Mouse (Mus musculus): Measurements from ENCODE around the gene Tbc1d16. TPM values are rescaled to one million over a fixed set of nuclear protein-coding genes. Genes with fewer than 3 reads are reported as not detected.
A peak's percentile ranks its signal among the peaks of the same experiment; 100 is the strongest.

Tbc1d16 gene
- polyA plus RNA-seq, 1 experiment from 2014 or later: 54.6 TPM

DNA sequence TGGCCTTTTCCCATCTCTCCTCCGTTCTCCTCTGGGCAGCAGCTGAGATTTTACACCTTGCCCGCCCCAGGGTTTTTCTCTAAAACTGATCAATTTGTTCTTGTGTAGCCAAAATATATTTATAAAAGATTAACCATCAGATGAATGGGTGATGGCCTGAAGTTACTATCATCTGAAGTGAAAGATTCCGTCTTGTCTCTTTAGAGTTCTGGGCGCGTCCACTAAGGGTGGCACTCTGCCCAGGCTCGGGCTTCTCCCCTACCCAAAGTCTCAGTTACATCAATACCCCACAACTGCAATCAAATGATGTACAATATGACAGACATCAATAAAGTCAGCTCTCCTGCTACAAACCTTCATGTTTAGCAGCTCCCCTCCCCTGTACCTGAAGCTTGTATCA, 3.4 kb downstream of the Tbc1d16 start:
- H3K4me3 ChIP-seq (replicated peaks; ENCODE audit: low read length): no peak overlapping the region
- H3K9ac ChIP-seq (replicated peaks; ENCODE audit: low read depth, low read length): no peak overlapping the region
- H3K27me3 ChIP-seq (replicated peaks; ENCODE audit: control insufficient read depth, insufficient read depth, low read length): no peaks in the 10 kb centered on the region
- H3K4me2 ChIP-seq (ENCODE audit: low read length): no peak overlapping the region
- peaks cover 66% of the 10 kb centered on the region for H3K4me1 ChIP-seq (replicated peaks; ENCODE audit: control insufficient read depth, insufficient read depth, low read length)
- H3K36me3 ChIP-seq (ENCODE audit: control insufficient read depth, insufficient read depth): no peaks in the 10 kb centered on the region
- WGBS: 86% methylated on average over 6 of the region's 6 CpGs
- no peak overlapping the region for H3K27ac ChIP-seq (ENCODE audit: low read length)
- no peaks in the 10 kb centered on the region for H3K9me3 ChIP-seq (ENCODE audit: control insufficient read depth, low read length)
- ATAC-seq: no peak

DNA sequence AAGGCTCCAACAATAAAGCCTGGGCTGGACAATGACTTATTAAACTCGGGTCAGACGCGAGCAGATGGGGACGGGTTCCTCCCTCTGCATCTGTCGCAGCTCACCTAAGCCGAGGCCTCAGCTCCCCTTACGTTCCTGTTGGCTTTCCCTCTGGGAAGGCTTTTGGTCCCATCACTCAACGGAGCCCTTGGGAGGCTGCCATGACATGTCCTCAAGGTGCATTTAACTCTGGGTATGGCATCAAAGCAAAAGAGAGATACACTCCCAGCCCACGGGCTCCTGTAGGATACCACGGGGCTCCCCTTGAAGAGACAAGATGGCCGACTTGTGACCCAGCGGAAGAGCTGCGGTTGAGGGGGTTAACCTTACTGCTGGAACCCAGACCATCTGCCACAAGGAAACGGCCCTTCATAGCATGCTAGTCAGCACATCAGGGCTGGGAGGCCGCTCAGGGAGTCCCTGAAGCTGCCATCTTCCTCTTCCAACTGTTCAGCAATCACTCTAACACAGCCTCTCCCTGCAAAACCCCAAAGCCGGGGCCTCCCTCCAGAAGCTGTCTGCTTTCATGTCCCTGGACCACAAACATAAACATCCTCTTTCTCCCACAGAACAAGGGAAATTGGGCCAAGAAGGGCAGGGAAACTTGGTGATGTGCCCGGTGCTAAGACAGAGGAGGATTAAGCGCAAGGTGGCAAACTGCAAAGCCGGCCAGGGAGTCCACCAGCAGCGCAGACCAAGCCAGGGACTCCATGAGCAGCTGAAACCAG, 5.0 kb downstream of the Tbc1d16 start:
- no peaks in the 10 kb centered on the region for H3K27me3 ChIP-seq (replicated peaks; ENCODE audit: control insufficient read depth, insufficient read depth, low read length)
- no peak overlapping the region for H3K4me3 ChIP-seq (replicated peaks; ENCODE audit: low read length)
- no peak for ATAC-seq
- 70% methylated on average over 20 of the region's 20 CpGs for WGBS
- H3K9ac ChIP-seq (replicated peaks; ENCODE audit: low read depth, low read length): no peak overlapping the region
- H3K9me3 ChIP-seq (ENCODE audit: control insufficient read depth, low read length): no peaks in the 10 kb centered on the region
- no peak overlapping the region for H3K4me2 ChIP-seq (ENCODE audit: low read length)
- no peak overlapping the region for H3K27ac ChIP-seq (ENCODE audit: low read length)
- peaks cover 61% of the 10 kb centered on the region for H3K4me1 ChIP-seq (replicated peaks; ENCODE audit: control insufficient read depth, insufficient read depth, low read length)
- no peaks in the 10 kb centered on the region for H3K36me3 ChIP-seq (ENCODE audit: control insufficient read depth, insufficient read depth)

DNA sequence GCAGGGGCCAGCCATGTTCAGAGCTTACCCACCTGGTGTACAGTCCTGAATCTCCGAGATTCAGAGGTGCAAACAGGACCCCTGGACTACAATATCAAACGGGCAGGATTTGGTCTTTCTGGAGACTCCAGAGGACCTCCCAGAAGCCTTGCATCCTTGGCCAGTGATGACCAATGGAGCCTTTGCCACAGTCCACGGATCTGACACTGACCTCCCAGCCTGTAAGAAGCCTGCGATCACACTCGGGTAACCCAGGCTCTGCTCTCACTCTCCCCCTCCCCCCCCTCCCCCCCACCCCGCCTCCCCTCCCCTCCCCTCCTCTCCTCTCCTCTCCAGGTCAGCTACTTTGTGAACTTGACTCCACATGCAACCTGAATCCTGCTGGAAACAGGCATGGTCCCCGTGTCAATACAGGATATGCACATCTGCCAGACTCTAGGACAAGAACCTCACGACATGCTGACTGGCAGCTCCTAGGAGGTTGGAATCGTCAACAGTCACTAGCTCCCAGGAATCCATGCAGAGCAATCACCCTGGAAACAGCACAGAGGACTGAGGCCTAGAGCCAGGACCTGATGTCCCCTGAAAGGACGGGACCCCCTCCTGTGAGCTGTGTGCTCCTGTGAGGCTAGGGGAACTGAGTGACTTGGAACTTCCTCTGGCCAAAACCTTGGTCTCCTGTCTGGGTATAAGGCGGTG, 6.3 kb downstream of the Tbc1d16 start:
- Histone ChIP-seq H3K36me3 (ENCODE audit: control insufficient read depth, insufficient read depth) (no peaks in the 10 kb centered on the region), H3K9me3 (ENCODE audit: control insufficient read depth, low read length) (no peaks in the 10 kb centered on the region), H3K4me1 (replicated peaks; ENCODE audit: control insufficient read depth, insufficient read depth, low read length) (peaks cover 56% of the 10 kb centered on the region), H3K4me3 (replicated peaks; ENCODE audit: low read length) (no peak overlapping the region), H3K4me2 (ENCODE audit: low read length) (no peak overlapping the region), H3K27ac (ENCODE audit: low read length) (no peak overlapping the region), H3K27me3 (replicated peaks; ENCODE audit: control insufficient read depth, insufficient read depth, low read length) (no peaks in the 10 kb centered on the region), H3K9ac (replicated peaks; ENCODE audit: low read depth, low read length) (no peak overlapping the region)
- no peak for ATAC-seq
- 49% methylated on average over 10 of the region's 11 CpGs for WGBS

DNA sequence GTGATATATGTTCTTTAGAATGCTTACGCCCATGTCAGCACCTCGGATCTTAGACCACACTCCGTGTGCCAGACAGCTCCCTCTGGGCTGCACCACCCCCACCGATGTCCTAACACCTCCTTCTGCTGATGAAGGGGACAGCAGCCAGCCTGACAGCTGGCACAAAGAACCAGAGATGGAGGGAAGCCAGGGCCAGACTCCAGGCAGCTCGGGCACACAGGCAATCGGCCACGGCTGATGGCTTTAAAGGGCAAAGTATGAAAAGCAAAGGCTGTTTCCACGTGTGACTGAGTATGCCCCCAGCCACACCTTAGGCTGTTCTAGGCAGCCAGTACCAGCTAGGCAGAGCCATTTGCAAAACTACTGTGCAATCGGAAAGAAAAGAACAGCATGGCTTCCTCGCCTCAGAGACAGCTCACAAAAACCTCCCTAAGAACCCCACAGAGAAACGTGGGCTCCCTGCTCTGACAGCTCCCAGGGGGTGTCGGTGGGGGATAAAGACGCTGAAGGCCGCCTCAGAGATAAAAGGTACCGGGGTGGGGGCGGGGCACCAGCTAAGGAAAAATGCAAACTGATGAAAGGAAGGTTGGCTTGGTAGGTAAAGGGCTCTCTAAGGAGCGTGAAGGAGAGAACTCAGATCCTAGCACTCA, 8.4 kb downstream of the Tbc1d16 start:
- 3% methylated on average over 17 of the region's 17 CpGs for WGBS
- Histone ChIP-seq H3K9me3 (ENCODE audit: control insufficient read depth, low read length) (no peaks in the 10 kb centered on the region), H3K4me3 (replicated peaks; ENCODE audit: low read length) (peak overlapping the region; percentile 7), H3K4me2 (ENCODE audit: low read length) (peak overlapping the region; percentile 42), H3K27ac (ENCODE audit: low read length) (peak overlapping the region; percentile 83), H3K9ac (replicated peaks; ENCODE audit: low read depth, low read length) (peak overlapping the region; percentile 43), H3K4me1 (replicated peaks; ENCODE audit: control insufficient read depth, insufficient read depth, low read length) (peaks cover 53% of the 10 kb centered on the region), H3K27me3 (replicated peaks; ENCODE audit: control insufficient read depth, insufficient read depth, low read length) (no peaks in the 10 kb centered on the region), H3K36me3 (ENCODE audit: control insufficient read depth, insufficient read depth) (no peaks in the 10 kb centered on the region)
- peak; percentile 67 for ATAC-seq

DNA sequence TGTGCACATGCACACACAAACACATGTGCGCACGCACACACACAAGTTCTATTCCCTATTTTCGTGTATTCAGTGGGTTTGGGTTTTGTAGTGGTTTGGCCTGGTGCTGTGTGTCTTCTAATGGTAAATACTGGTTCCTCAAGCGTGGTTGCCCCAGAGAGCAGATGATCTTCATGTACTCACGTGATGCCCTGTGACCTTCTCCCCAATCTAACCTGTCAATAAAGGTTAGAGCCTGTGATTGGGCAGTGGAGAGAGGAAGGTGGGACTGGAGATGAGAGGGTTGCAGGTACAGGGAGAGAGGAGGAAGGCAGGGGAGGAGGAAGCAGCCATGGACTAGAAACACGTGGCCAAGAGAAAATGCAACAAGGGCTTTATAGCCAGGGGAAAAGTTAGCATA, 10.4 kb downstream of the Tbc1d16 start:
- Histone ChIP-seq H3K4me3 (replicated peaks; ENCODE audit: low read length) (no peak overlapping the region), H3K4me1 (replicated peaks; ENCODE audit: control insufficient read depth, insufficient read depth, low read length) (peaks cover 54% of the 10 kb centered on the region), H3K27ac (ENCODE audit: low read length) (no peak overlapping the region), H3K36me3 (ENCODE audit: control insufficient read depth, insufficient read depth) (no peaks in the 10 kb centered on the region), H3K27me3 (replicated peaks; ENCODE audit: control insufficient read depth, insufficient read depth, low read length) (no peaks in the 10 kb centered on the region), H3K9me3 (ENCODE audit: control insufficient read depth, low read length) (no peaks in the 10 kb centered on the region), H3K9ac (replicated peaks; ENCODE audit: low read depth, low read length) (no peak overlapping the region), H3K4me2 (ENCODE audit: low read length) (no peak overlapping the region)
- no peak for ATAC-seq
- 91% methylated on average over 6 of the region's 6 CpGs for WGBS

DNA sequence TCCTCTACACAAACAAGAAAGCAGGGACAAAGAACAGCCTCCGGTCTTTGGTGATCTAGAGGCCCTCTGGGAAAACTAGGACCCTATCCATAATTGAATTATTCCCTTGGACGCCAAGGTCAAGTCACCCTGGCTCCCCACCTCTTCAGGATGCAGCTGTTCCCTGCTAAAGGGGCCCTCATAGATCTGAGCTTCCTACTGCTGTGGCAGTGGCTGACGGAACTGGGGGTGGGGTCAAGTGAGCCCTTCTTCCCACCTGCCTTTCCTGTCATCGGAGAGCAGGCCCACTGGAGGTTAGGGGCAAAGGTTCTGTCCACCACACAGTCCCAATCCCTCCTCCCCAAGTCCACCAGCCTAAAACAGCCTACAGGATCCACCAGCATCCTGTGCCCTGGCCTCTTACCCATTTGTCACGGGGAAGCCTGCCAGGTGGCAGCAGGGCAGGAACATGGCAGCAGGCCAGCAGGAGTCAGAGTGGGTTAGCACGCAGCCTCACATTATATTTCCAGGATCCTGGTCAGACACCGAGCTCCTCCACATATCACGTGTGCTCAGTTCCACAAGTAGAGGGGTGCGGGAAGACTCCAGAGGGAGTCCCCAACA, 12.3 kb downstream of the Tbc1d16 start:
- Histone ChIP-seq H3K4me3 (replicated peaks; ENCODE audit: low read length) (no peak overlapping the region), H3K4me2 (ENCODE audit: low read length) (no peak overlapping the region), H3K4me1 (replicated peaks; ENCODE audit: control insufficient read depth, insufficient read depth, low read length) (peaks cover 62% of the 10 kb centered on the region), H3K9me3 (ENCODE audit: control insufficient read depth, low read length) (no peaks in the 10 kb centered on the region), H3K9ac (replicated peaks; ENCODE audit: low read depth, low read length) (peak overlapping the region; percentile 44), H3K27ac (ENCODE audit: low read length) (peak overlapping the region; percentile 73), H3K27me3 (replicated peaks; ENCODE audit: control insufficient read depth, insufficient read depth, low read length) (no peaks in the 10 kb centered on the region), H3K36me3 (ENCODE audit: control insufficient read depth, insufficient read depth) (no peaks in the 10 kb centered on the region)
- 36% methylated on average over 9 of the region's 9 CpGs for WGBS
- no peak for ATAC-seq

DNA sequence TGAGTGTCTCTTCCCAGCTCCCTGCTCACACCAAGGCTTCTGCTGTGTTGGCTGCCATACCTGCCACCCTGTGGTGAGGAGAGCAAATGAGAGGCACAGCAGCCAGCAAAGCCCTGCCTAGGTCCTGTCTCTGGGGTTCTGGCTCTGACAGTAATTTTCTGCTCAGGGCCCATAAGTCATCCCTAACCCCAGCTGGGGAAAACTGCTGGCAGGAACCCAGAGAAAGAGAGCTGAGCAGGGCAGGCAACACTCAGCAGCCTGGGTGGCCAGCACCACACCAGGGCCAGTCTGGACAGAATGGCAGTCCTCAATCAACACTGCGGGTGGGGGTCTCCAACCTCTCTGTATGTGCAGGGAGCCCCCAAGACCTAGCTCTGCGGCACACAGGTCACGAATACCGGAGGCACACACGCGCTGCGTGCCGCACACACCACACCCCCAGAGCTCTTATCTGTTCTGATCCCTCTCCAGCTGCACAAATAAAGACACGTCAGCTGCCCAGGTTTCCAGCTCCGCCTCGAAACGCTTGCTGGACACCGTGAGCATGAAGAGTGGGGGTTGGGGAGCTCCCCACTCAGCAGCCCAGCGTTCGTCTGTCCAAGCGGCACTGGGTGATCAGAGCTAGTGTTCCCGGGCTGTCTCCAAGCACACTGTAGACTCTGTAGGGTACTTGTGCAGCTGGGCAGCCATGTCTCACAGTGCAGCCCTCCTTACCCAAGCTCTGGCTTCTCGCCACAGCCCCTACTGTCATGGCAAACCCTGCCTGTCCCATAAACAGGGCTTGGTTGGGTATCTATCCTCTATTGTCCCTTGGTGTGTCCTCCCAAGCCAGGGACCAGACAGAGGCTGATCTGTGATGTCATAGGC, 13.0 kb downstream of the Tbc1d16 start:
- Histone ChIP-seq H3K9me3 (ENCODE audit: control insufficient read depth, low read length) (no peaks in the 10 kb centered on the region), H3K9ac (replicated peaks; ENCODE audit: low read depth, low read length) (peak overlapping the region; percentile 44), H3K27ac (ENCODE audit: low read length) (peak overlapping the region; percentile 73), H3K4me3 (replicated peaks; ENCODE audit: low read length) (no peak overlapping the region), H3K27me3 (replicated peaks; ENCODE audit: control insufficient read depth, insufficient read depth, low read length) (no peaks in the 10 kb centered on the region), H3K4me1 (replicated peaks; ENCODE audit: control insufficient read depth, insufficient read depth, low read length) (peaks cover 63% of the 10 kb centered on the region), H3K4me2 (ENCODE audit: low read length) (peak overlapping the region; percentile 39), H3K36me3 (ENCODE audit: control insufficient read depth, insufficient read depth) (no peaks in the 10 kb centered on the region)
- ATAC-seq: peak; percentile 45; the same call in 1 of the 2 replicates
- WGBS: 13% methylated on average over 18 of the region's 18 CpGs

DNA sequence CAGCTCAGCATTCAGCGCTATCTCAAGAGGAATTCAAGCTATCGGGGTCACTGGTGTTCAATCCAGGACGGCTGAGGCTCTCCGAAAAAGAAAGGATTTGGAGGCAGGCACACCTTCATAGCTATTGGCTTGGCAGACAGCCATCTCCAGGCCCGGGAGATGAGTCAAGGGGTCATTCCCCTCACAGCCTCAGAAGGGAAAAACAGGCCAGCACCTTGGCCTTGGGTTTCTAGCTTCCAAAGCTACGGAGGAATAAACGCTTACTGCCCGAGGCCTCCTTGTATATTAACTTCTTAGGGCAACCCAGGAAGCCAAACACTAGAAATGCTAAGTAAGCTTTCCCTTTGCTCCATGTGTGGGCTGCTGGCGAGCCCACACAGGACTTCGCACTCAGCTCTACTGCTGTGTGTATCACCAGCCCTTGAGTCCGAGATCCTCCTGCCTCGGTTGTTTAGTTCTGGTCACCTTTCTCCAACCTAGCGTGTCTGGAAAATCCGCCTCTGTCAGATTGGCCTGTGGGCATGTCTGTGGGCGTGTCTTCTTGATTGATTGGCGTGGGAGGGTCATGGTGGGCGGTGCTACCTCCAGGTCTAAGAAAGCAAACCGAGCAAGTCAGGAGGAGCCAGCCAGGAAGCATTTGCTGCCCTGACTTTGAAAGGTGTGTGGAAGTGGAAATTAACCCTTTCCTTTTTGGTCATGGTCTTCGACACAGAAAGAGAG, 15.0 kb downstream of the Tbc1d16 start:
- no peak overlapping the region for H3K27ac ChIP-seq (ENCODE audit: low read length)
- no peak overlapping the region for H3K4me2 ChIP-seq (ENCODE audit: low read length)
- WGBS: 56% methylated on average over 19 of the region's 19 CpGs
- no peaks in the 10 kb centered on the region for H3K9me3 ChIP-seq (ENCODE audit: control insufficient read depth, low read length)
- no peak for ATAC-seq
- no peaks in the 10 kb centered on the region for H3K36me3 ChIP-seq (ENCODE audit: control insufficient read depth, insufficient read depth)
- H3K4me3 ChIP-seq (replicated peaks; ENCODE audit: low read length): no peak overlapping the region
- no peaks in the 10 kb centered on the region for H3K27me3 ChIP-seq (replicated peaks; ENCODE audit: control insufficient read depth, insufficient read depth, low read length)
- H3K4me1 ChIP-seq (replicated peaks; ENCODE audit: control insufficient read depth, insufficient read depth, low read length): peaks cover 70% of the 10 kb centered on the region
- no peak overlapping the region for H3K9ac ChIP-seq (replicated peaks; ENCODE audit: low read depth, low read length)

Data from forebrain, embryonic 16.5 days (tissue).